Mouse (Mus musculus) C2C12 (cell line): ENCODE data around the gene Creg1. TPM values are rescaled to one million over a fixed set of nuclear protein-coding genes. Genes with fewer than 3 reads are reported as not detected.
"Not testable (repeated sequence)": the region's sequence is repeated elsewhere in the genome, so short reads cannot be mapped to it uniquely, and the experiment has no call there.

Experiments
- H3K27me3 ChIP-seq: one replicate; pipeline ENCODE4 v1.6.1; 2011; ENCODE audit not compliant: control insufficient read depth, insufficient read depth, insufficient read length
- H3K36me3 ChIP-seq: one replicate; pipeline ENCODE4 v1.6.1; 2011; ENCODE audit not compliant: control insufficient read depth, insufficient read depth
- H3K4me3 ChIP-seq: one replicate; pipeline ENCODE4 v1.5.1; 2011; ENCODE audit warnings: mild to moderate bottlenecking, control low read depth; ENCODE audit not compliant: poor library complexity, insufficient read depth, severe bottlenecking
- H3K79me2 ChIP-seq: one replicate; pipeline ENCODE4 v1.6.1; 2011; ENCODE audit not compliant: control insufficient read depth, insufficient read depth
- H3K79me3 ChIP-seq: one replicate; pipeline ENCODE4 v1.6.1; 2011; ENCODE audit warnings: low read depth, control low read depth
- H3ac ChIP-seq: one replicate; pipeline ENCODE3; 2011; ENCODE audit warnings: low read depth; ENCODE audit not compliant: control insufficient read depth, insufficient read length
- CEBPB ChIP-seq: IDR thresholded peaks from one replicate; pipeline ENCODE4 v1.6.1; 2011; ENCODE audit warnings: low read depth, mild to moderate bottlenecking, control low read depth, moderate library complexity
- CTCF ChIP-seq: IDR thresholded peaks from one replicate; pipeline ENCODE4 v1.5.1; 2011; ENCODE audit not compliant: control insufficient read depth, insufficient read depth, insufficient read length
- FOSL1 ChIP-seq: IDR thresholded peaks from one replicate; pipeline ENCODE4 v1.8.0; 2011; ENCODE audit warnings: mild to moderate bottlenecking, low read length; ENCODE audit not compliant: poor library complexity, insufficient read depth, severe bottlenecking
- MAX ChIP-seq: IDR thresholded peaks from one replicate; pipeline ENCODE4 v1.6.1; 2011; ENCODE audit warnings: mild to moderate bottlenecking, control low read depth
- MYOD1 ChIP-seq: IDR thresholded peaks from one replicate; pipeline ENCODE4 v1.6.1; 2011; ENCODE audit warnings: low read depth; ENCODE audit not compliant: control insufficient read depth, insufficient read length
- MYOG ChIP-seq: IDR thresholded peaks from one replicate; pipeline ENCODE4 v1.6.1; 2011; ENCODE audit not compliant: control insufficient read depth, insufficient read length; ENCODE audit errors: extremely low read depth
- USF1 ChIP-seq: IDR thresholded peaks from one replicate; pipeline ENCODE4 v1.6.1; 2011; ENCODE audit warnings: low read depth, mild to moderate bottlenecking, control low read depth, moderate library complexity
- polyA plus RNA-seq: library from polyadenylated mRNA; unstranded; fragments of >200 nt; fragmentation: generic; extraction: Trizol; gene quantifications from one replicate; pipeline ENCODE4 v1.2.1, GENCODE M21; 2012; ENCODE audit warnings: missing spikeins

The Creg1 gene
- polyA plus RNA-seq, 1 experiment, result 21.2 TPM

DNA sequence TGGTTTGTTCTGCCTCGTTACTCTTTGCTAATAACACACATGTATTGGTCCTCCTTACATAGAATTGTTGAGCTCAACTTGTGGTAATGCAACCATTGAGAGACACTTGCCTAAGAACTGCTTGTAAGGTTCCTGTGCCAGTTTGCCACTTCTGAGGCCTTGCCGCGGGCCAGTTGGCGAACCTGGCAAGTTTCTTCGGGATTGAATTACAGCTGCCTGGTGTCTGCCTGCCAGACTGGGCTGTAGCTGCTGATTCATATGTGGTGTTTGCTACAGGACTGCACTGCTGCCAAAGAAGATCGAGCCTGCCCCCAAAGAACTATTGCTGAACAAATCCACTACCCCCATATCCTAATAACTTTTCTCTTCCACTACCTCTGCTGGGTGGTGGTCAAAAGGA is 9.3 kb upstream of the Creg1 start:
- Histone ChIP-seq H3K27me3 (peaks cover 5% of the 10 kb centered on the region), H3K79me3 (no peaks in the 10 kb centered on the region), H3K79me2 (no peaks in the 10 kb centered on the region), H3ac (no peak overlapping the region), H3K36me3 (no peaks in the 10 kb centered on the region), H3K4me3 (no peak overlapping the region)
- TF ChIP-seq USF1, result no peak

- no peak for TF ChIP-seq USF1
- TF ChIP-seq CEBPB, result no peak
- no peak for TF ChIP-seq MYOD1
- no peak for TF ChIP-seq MAX
- TF ChIP-seq MYOG, result no peak
Measured at GRCm38 (mm10) chr1:165755194-165755593, 8.4 kb upstream of the Creg1 start.

GRCm38 (mm10) chr1:165761522-165762305 is 1.8 kb upstream of the Creg1 start:
- H3K79me3 ChIP-seq, result no peaks in the 10 kb centered on the region
- no peaks in the 10 kb centered on the region for H3K79me2 ChIP-seq
- H3K27me3 ChIP-seq, result no peaks in the 10 kb centered on the region
- no peak for TF ChIP-seq FOSL1
- no peak for TF ChIP-seq MYOG
- TF ChIP-seq CTCF, result no peak
- no peak for TF ChIP-seq MYOD1
- TF ChIP-seq MAX, result no peak
- no peak for TF ChIP-seq USF1
- TF ChIP-seq CEBPB, result no peak
- H3K36me3 ChIP-seq, result no peaks in the 10 kb centered on the region
- no peak overlapping the region for H3ac ChIP-seq
- H3K4me3 ChIP-seq, result no peak overlapping the region

More at GRCm38 (mm10) chr1:165755194-165755593, 8.4 kb upstream of the Creg1 start:
- H3K79me3 ChIP-seq, result no peaks in the 10 kb centered on the region
- H3ac ChIP-seq, result no peak overlapping the region
- H3K27me3 ChIP-seq, result no peaks in the 10 kb centered on the region
- H3K79me2 ChIP-seq, result no peaks in the 10 kb centered on the region
- H3K4me3 ChIP-seq, result no peak overlapping the region
- H3K36me3 ChIP-seq, result no peaks in the 10 kb centered on the region

DNA sequence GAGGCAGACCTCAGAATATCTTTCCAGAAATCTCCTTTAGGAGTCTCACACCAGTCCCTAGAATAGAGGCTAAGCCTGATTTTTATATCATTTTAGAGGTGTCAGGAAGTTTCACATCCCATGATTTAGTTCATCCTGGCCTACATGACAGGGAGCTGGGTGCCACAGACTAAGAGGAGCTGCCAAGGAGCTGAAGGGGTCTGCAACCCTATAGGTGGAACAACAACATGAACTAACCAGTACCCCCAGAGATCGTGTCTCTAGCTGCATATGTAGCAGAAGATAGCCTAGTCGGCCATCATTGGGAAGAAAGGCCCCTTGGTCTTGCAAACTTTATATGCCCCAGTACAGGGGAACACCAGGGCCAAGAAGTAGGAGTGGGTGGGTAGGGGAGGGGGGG is 1.0 kb upstream of the Creg1 start:
- not testable (repeated sequence) for H3K27me3 ChIP-seq, H3K79me2 ChIP-seq, H3K4me3 ChIP-seq, H3ac ChIP-seq, H3K79me3 ChIP-seq, H3K36me3 ChIP-seq

GRCm38 (mm10) chr1:165762914-165763634 is 472 bp upstream of the Creg1 start:
- TF ChIP-seq MAX, result no peak
- H3ac ChIP-seq, result no peak overlapping the region
- no peaks in the 10 kb centered on the region for H3K27me3 ChIP-seq
- H3K4me3 ChIP-seq, result no peak overlapping the region
- no peaks in the 10 kb centered on the region for H3K79me2 ChIP-seq
- H3K79me3 ChIP-seq, result no peaks in the 10 kb centered on the region
- H3K36me3 ChIP-seq, result no peaks in the 10 kb centered on the region

DNA sequence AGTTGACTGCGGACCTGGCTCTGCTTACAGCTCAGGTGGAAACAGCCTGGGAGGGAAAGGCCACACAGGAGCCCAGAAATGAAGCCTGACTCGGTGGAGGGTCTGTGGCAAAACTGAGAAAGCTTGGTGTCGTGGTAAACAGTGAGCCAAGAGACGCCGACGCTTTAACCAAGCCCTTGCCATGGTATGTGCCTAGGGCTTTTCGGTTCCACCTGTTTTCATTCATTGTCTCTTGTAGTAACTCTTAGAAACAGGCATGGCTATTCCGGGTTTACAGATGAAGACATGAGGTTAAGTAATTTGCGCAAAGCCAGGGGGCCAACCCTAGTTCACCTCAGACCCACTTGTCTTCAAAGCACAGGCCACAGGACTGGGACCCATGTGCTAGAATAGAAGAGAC is 1.0 kb downstream of the Creg1 start:
- Histone ChIP-seq H3K27me3 (no peaks in the 10 kb centered on the region), H3K79me3 (no peaks in the 10 kb centered on the region), H3ac (peak overlapping the region; percentile 18), H3K4me3 (no peak overlapping the region), H3K36me3 (no peaks in the 10 kb centered on the region), H3K79me2 (no peaks in the 10 kb centered on the region)
- TF ChIP-seq MAX, result no peak
- TF ChIP-seq FOSL1, result no peak
- no peak for TF ChIP-seq CTCF
- TF ChIP-seq USF1, result no peak
- TF ChIP-seq MYOD1, result no peak
- no peak for TF ChIP-seq CEBPB
- no peak for TF ChIP-seq MYOG
